Mouse (Mus musculus): ENCODE results near the gene Ffar2.
A peak's percentile ranks its signal among the peaks of the same experiment; 100 is the strongest.

The Ffar2 gene

DNA sequence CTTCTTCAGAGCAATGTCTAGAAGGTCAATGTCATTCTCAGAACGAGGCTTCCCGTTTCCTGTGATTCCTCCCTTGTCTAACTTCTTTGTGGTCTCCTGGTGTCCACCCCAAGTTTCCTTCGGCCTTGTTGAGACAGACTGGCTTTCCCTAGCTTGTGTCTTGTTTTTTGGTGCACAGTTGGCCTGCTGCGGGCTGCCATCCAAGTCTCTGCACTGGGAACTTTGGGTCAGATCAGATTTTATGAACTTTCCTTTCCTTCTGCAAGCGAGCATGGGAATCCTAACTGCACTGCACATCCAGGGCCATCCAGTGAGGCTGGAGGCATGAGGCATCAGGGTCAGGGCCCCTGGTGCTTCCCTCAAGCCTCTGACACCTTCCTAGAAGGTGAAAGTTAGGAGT, 2.0 kb downstream of the Ffar2 start:
- no peak for DNase-seq (ENCODE audit: low spot score)

DNA sequence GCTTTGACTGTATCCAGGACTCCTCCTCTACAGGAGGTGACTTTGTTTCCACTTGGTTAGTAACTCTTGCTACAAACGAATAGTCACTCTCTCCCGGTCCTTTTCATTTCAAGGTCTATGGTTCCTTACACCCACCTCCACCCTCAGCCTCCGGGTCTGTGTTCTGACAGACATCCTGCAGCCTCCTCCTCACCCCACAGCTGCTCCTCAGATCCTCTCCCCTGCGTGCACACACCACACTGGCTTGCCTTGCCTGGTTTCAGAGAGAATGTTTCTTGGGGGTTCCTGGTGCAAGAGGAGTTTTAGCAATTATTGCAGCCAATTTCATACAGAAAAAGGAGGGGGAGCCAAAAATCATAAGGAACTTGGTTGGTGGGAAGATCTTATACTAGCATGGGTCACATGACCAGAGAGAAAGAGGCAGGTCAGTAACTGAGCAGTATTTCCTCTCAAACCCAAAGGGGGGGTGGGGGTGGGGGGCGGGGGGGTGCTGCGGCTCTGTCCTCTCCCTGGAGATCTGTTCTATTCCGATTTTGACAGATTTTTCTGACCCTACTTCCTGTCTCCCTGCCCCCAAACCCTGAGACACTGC, 2.6 kb downstream of the Ffar2 start:
- no peak for DNase-seq (ENCODE audit: low spot score)

DNA sequence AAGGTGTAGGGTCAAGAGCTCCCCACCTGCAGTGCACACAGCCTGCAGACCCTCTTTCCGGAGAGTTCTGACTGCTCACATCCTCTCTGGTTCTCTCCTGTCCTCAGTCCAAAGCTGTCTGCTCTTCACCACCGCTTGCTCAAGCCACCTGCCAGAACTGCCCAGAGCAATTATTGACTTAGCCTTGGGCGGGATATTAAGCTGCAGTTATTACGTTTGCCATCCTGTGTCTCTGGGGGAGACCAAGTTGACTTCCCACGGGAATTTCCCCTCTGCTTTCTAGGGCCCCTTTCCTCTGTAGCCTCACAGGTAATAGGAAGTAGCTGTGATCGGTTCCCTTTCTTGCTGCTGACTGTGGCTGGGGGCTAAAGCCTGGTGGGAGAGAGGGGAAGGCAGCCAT, 3.4 kb downstream of the Ffar2 start:
- no peak for DNase-seq (ENCODE audit: low spot score)

- DNase-seq (ENCODE audit: low spot score), result no peak
Observed at GRCm38 (mm10) chr7:30812291-30812807, 11.2 kb downstream of the Ffar2 start.

DNA sequence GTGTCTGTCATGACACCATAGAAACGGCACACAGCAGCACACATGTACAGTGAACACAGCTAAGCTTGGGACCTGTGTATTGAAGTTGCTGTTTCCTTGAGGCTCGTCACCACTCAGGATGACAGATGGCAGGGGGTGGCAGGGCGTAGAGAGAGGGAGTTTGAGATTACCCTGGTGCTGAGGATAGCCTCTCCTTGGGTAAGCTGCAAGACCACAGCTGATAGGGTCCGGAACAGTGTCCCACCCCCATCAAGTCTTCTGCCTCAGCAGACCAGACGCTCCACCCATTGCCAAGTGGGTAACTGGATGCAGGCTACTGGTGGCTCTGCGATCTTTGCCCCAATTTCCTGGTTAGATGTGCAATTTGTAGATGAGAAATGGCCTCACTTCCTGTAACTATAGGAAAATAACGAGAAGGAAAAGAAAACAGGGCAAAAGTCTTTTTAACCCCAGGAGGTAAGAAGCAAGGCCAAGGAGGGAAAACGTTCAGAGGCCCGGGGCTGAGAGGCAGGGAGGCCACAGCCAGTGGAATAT, 11.8 kb downstream of the Ffar2 start:
- no peak for DNase-seq (ENCODE audit: low spot score)

DNA sequence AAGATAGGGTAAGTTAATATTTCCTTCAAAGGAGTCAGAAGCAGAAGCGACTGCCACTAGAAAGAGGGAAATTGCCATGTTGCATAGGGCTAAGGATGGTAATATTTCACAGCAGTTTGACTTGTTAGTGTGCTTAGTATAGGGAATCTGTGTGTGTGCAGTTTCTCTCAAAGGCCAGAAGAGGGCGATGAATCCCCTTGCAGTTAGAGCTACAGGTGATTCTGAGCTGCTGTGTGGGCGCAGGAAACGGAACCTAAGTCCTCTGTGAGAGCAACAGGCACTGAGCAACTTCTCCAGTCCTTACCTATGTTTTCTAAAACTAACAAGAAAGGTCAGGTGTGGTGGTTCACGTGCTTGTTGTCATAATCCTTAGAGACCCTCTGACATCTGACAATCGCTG, 13.3 kb downstream of the Ffar2 start:
- DNase-seq (ENCODE audit: low spot score), result no peak

GRCm38 (mm10) chr7:30805924-30806323, 17.7 kb downstream of the Ffar2 start:
- peak; percentile 10 for DNase-seq (ENCODE audit: low spot score)

- no peak for DNase-seq (ENCODE audit: low spot score)
Observed at GRCm38 (mm10) chr7:30804026-30804715, 19.4 kb downstream of the Ffar2 start.

- DNase-seq (ENCODE audit: low spot score), result no peak
Observed at GRCm38 (mm10) chr7:30803256-30803655, 20.3 kb downstream of the Ffar2 start.

GRCm38 (mm10) chr7:30800653-30801052, 22.9 kb downstream of the Ffar2 start:
- no peak for DNase-seq (ENCODE audit: low spot score)

- no peak for DNase-seq (ENCODE audit: low spot score)
Observed at GRCm38 (mm10) chr7:30796790-30797189, 26.8 kb downstream of the Ffar2 start.

DNA sequence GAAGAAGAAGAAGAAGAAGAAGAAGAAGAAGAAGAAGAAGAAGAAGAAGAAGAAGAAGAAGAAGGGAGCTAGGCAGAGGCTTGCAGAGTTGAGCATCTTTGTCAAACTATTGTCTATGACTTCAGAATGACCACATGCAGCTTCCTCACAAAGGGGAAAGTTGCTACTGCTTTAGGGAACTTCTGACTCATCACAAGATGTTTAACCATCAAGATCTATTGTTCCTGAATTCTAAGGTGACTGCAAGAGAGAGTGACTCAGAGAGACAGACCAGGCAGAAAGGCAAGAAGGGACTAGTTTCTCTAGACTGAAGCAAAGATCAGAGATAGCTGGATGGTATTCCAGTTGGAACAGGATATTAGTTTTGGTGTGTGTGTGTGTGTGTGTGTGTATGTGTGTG, 28.7 kb downstream of the Ffar2 start:
- no peak for DNase-seq (ENCODE audit: low spot score)

- DNase-seq (ENCODE audit: low spot score), result no peak
Observed at GRCm38 (mm10) chr7:30791921-30792320, 31.7 kb downstream of the Ffar2 start.

DNA sequence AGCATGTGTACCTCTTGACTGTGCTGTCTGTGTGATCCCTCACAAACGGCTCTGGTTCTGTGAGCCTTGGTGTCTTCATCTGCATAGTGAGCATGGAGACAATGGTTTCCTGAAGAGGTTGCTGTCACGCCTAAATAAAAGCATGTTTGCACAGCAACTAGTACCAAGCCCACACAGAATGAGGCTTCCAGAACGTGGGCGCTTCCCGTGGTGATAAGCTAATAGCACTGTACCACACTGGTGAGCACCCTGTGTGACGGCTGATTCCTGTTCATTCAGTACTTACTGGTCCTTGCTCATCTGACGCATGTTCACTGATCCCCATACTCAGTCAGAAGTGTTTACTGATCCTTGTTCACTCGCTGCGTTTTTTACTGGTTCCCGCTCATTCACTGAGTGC, 33.4 kb downstream of the Ffar2 start:
- DNase-seq (ENCODE audit: low spot score), result no peak

- DNase-seq (ENCODE audit: low spot score), result no peak
Observed at GRCm38 (mm10) chr7:30787377-30788022, 36.1 kb downstream of the Ffar2 start, which contains the start of gene Krtdap. Krtdap (plus strand) TSS chr7:30787896.

DNA sequence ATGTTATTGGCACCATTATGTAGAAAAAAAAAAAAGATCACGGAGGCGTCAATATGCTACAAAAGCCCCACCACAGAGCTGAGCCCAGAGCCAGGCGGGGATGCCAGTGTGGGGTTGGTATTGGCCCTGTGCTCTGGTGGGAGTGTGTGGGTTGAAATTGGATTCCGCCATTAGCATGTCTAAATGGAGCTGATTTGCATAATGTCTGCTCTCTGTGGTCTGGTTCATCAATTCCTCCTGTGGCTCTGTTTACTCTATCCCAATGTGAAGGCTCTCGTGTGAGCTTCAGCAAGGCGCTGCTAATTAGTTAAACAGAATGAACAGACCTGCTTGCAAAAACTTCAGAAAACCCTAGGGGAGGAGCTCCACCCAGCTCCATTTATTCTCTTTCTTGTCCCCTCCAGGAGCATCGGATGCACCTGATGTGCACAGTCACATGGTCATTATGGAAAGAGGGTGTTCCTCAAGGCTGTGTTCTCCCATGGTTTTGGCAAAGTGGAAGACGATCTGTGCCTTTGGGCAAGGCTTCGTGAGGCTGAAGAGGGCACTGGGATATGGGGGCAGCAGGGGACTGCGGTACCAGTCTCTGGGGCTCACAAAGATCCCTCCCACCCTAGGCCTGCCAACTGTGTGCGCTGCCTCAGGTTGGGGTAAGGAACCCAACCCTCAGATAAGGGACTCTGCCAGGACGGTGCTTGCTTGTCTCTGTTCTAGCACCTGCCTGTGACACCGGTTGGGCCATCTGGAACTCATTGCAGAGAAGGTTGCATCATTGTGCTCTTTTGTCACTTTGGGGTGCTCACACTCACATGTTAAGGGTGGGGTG, 37.6 kb downstream of the Ffar2 start:
- no peak for DNase-seq (ENCODE audit: low spot score)

- DNase-seq (ENCODE audit: low spot score), result no peak
Observed at GRCm38 (mm10) chr7:30785154-30785553, 38.4 kb downstream of the Ffar2 start.

DNA sequence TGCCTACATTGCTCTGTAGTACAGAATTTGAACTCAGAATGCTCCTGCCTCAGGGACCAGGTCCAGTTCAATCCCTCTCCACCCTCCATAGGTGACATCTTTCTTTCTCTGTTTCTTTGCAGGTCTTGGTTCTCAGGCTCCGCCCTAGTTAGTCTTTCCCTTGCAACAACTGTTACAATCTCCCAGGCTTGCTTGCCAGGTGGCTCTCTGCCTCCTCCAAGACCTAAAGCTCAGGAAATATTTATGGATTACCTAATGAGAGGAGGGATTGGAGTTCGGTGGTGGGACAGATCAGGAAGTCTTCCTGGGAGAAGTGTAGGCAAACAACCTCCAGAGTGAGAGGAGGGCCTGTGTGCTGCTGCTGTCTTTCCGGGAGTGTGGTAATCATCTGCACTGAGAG, 40.9 kb downstream of the Ffar2 start:
- no peak for DNase-seq (ENCODE audit: low spot score)

DNA sequence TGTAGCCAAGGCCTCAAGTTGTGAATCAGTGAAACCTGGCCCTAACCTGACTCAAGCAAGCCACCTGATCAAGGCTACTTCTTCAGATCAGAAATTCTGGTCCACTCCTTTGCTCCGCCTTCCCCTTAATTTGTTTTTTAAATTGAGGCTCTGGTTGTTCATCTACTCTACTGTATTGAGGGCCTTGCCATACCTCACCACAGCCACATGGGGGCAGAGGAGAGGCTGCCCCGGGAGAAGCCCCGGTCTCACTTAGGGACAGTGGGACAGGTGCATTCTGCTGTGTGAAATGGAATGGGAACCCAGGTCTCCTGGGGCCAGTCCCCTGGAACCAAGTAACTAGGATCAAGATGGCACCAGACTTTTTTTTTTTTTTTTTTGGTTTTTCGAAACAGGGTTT, 41.8 kb downstream of the Ffar2 start:
- DNase-seq (ENCODE audit: low spot score), result no peak

DNA sequence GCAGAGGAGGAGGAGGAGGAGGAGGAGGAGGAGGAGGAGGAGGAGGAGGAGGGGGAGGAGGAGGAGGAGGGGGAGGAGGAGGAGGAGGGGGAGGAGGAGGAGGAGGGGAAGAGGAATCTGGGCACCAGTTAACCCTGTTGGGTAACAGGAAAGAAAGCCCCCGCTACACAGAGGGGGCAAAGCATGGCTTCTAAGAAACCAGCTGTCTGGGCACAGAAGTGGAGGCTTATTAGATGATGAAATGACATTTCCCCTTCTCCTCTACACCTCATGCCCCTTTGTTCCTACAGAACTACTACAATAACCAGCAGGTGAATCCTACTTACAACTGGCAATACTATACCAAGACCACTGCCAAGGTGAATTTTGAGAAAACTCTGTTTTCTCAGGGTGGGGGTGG, 45.7 kb downstream of the Ffar2 start:
- DNase-seq (ENCODE audit: low spot score), result no peak

DNA sequence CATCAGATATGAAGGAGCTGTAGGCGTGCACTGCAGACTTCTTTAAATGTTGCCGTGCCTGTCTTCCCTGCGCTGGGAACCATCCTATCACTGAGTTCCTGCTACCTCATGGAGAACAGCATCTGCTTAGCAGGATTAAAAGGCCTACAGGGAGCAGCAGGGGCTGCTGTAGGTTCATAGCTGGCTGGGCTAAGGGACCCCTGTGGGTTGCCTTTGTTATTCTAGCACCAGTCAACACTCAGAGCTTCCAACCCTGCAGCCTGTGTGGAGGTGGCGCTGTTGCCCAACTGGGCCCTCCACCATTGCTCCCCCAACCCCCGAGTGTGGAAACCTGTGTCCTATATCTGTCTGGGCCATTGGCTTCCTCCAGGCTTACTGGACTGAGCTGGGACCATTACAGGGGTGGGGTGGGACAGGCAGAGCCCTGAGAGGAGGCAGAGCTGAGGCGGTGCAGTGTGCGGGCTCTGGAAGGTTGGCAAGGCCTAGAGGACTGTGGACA, 46.4 kb downstream of the Ffar2 start:
- DNase-seq (ENCODE audit: low spot score), result no peak

DNA sequence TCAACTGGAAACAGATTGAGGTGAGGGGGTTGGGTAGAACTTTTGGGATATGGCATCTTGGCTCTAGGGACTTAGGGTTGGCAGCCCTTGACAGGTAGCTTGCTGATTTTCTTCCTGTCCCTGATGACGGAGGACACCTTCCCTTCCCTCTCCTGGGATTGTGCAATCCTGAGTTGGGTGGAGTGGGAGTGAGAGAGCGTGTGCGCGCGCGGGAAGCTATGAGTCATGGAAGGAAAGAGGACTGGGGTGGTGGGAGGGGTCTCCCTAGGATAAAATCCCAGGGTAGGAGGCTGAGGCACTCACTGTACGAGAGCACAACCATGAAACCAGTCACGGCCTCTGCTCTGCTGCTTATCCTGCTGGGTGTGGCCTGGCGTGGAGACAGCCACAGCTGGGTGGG, 47.5 kb downstream of the Ffar2 start:
- no peak for DNase-seq (ENCODE audit: low spot score)

Data from embryo, embryonic 10.5 days (tissue).